Mouse (Mus musculus): ENCODE results near the gene BC049715. TPM values are rescaled to one million over a fixed set of nuclear protein-coding genes. Genes with fewer than 3 reads are reported as not detected.

BC049715 gene
- total RNA-seq (2014; rRNA removed) (0.18 and 1.1 TPM in 2 replicates), polyA plus RNA-seq (2012; rRNA removed) (0.09 and 0.61 TPM in 2 replicates)

GRCm38 (mm10) chr6:136827516-136827880 is at the start of gene BC049715:
TSS of gene BC049715 (plus strand) at chr6:136827626.
- Histone ChIP-seq H3K4me1 (ENCODE audit: control insufficient read depth, insufficient read depth, low read length) (peaks cover 7% of the 10 kb centered on the region; the same call in 1 of the 2 replicates), H3K27me3 (ENCODE audit: control insufficient read depth, insufficient read depth, low read length) (no peaks in the 10 kb centered on the region), H3K4me3 (ENCODE audit: insufficient read depth, low read depth, low read length) (peak within 1 kb of the TSS; percentile 95), H3K36me3 (ENCODE audit: control insufficient read depth, insufficient read depth, low read length) (peaks cover 20% of the 10 kb centered on the region), H3K27ac (replicated peaks; ENCODE audit: insufficient read depth, low read depth, low read length) (peak within 1 kb of the TSS; percentile 87), H3K9ac (ENCODE audit: low read depth, low read length) (peak within 1 kb of the TSS; percentile 96), H3K79me2 (ENCODE audit: control insufficient read depth, insufficient read depth, low read length) (peaks cover 6% of the 10 kb centered on the region)
- under 1% methylated on average over 34 of the region's 34 CpGs for WGBS
- TF ChIP-seq CTCF (IDR thresholded peaks at IDR 0.05; ENCODE audit: low read depth, low read length) (no peak), POLR2A (IDR thresholded peaks at IDR 0.05; ENCODE audit: extremely low read depth, insufficient read depth, low read length) (no peak)
- DNase-seq (ENCODE audit: extremely low read depth, low read depth, low spot score) = peak; percentile 41

GRCm38 (mm10) chr6:136781377-136781986 is 45.9 kb upstream of the BC049715 start, which contains the start of gene Gucy2c:
TSS of gene Gucy2c (minus strand) at chr6:136781765.
- Histone ChIP-seq H3K27ac (replicated peaks; ENCODE audit: insufficient read depth, low read depth, low read length) (no peak within 1 kb of the TSS), H3K36me3 (ENCODE audit: control insufficient read depth, insufficient read depth, low read length) (no peaks in the 10 kb centered on the region), H3K4me3 (ENCODE audit: insufficient read depth, low read depth, low read length) (peak within 1 kb of the TSS; percentile 28), H3K4me1 (ENCODE audit: control insufficient read depth, insufficient read depth, low read length) (no peaks in the 10 kb centered on the region), H3K27me3 (ENCODE audit: control insufficient read depth, insufficient read depth, low read length) (peaks cover 2% of the 10 kb centered on the region; the same call in 1 of the 2 replicates), H3K9ac (ENCODE audit: low read depth, low read length) (peak within 1 kb of the TSS; percentile 22; the same call in 1 of the 2 replicates), H3K79me2 (ENCODE audit: control insufficient read depth, insufficient read depth, low read length) (no peaks in the 10 kb centered on the region)
- TF ChIP-seq POLR2A (IDR thresholded peaks at IDR 0.05; ENCODE audit: extremely low read depth, insufficient read depth, low read length) (no peak), CTCF (IDR thresholded peaks at IDR 0.05; ENCODE audit: low read depth, low read length) (no peak)
- DNase-seq (ENCODE audit: extremely low read depth, low read depth, low spot score) = peak; percentile 33
- 57% methylated on average over 20 of the region's 20 CpGs for WGBS

- no peak for TF ChIP-seq CTCF (IDR thresholded peaks at IDR 0.05; ENCODE audit: low read depth, low read length)
- no peak for TF ChIP-seq POLR2A (IDR thresholded peaks at IDR 0.05; ENCODE audit: extremely low read depth, insufficient read depth, low read length)
- Histone ChIP-seq H3K79me2 (ENCODE audit: control insufficient read depth, insufficient read depth, low read length) (no peaks in the 10 kb centered on the region), H3K9ac (ENCODE audit: low read depth, low read length) (no peak overlapping the region), H3K27ac (replicated peaks; ENCODE audit: insufficient read depth, low read depth, low read length) (no peak overlapping the region), H3K4me3 (ENCODE audit: insufficient read depth, low read depth, low read length) (no peak overlapping the region), H3K27me3 (ENCODE audit: control insufficient read depth, insufficient read depth, low read length) (peaks cover 2% of the 10 kb centered on the region; the same call in 1 of the 2 replicates), H3K36me3 (ENCODE audit: control insufficient read depth, insufficient read depth, low read length) (no peaks in the 10 kb centered on the region), H3K4me1 (ENCODE audit: control insufficient read depth, insufficient read depth, low read length) (no peaks in the 10 kb centered on the region)
- no peak for DNase-seq (ENCODE audit: extremely low read depth, low read depth, low spot score)
- WGBS = 72% methylated on average over 12 of the region's 12 CpGs
Measured at GRCm38 (mm10) chr6:136782146-136782545, 45.3 kb upstream of the BC049715 start.

- Histone ChIP-seq H3K79me2 (ENCODE audit: control insufficient read depth, insufficient read depth, low read length) (no peaks in the 10 kb centered on the region), H3K4me1 (ENCODE audit: control insufficient read depth, insufficient read depth, low read length) (no peaks in the 10 kb centered on the region), H3K4me3 (ENCODE audit: insufficient read depth, low read depth, low read length) (no peak overlapping the region), H3K9ac (ENCODE audit: low read depth, low read length) (no peak overlapping the region), H3K27ac (replicated peaks; ENCODE audit: insufficient read depth, low read depth, low read length) (no peak overlapping the region), H3K36me3 (ENCODE audit: control insufficient read depth, insufficient read depth, low read length) (no peaks in the 10 kb centered on the region), H3K27me3 (ENCODE audit: control insufficient read depth, insufficient read depth, low read length) (peaks cover 2% of the 10 kb centered on the region; the same call in 1 of the 2 replicates)
- WGBS = 94% methylated on average over 9 of the region's 9 CpGs
- TF ChIP-seq POLR2A (IDR thresholded peaks at IDR 0.05; ENCODE audit: extremely low read depth, insufficient read depth, low read length) (no peak), CTCF (IDR thresholded peaks at IDR 0.05; ENCODE audit: low read depth, low read length) (no peak)
- DNase-seq (ENCODE audit: extremely low read depth, low read depth, low spot score) = no peak
Measured at GRCm38 (mm10) chr6:136782761-136783160, 44.7 kb upstream of the BC049715 start.

- H3K9ac ChIP-seq (ENCODE audit: low read depth, low read length) = no peak overlapping the region
- no peaks in the 10 kb centered on the region for H3K27me3 ChIP-seq (ENCODE audit: control insufficient read depth, insufficient read depth, low read length)
- TF ChIP-seq CTCF (IDR thresholded peaks at IDR 0.05; ENCODE audit: low read depth, low read length) = no peak
- no peak for TF ChIP-seq POLR2A (IDR thresholded peaks at IDR 0.05; ENCODE audit: extremely low read depth, insufficient read depth, low read length)
- no peaks in the 10 kb centered on the region for H3K36me3 ChIP-seq (ENCODE audit: control insufficient read depth, insufficient read depth, low read length)
- no peaks in the 10 kb centered on the region for H3K79me2 ChIP-seq (ENCODE audit: control insufficient read depth, insufficient read depth, low read length)
- WGBS = 68% methylated on average over 5 of the region's 5 CpGs
- no peak overlapping the region for H3K4me3 ChIP-seq (ENCODE audit: insufficient read depth, low read depth, low read length)
- peak; percentile 26 for DNase-seq (ENCODE audit: extremely low read depth, low read depth, low spot score)
- H3K27ac ChIP-seq (replicated peaks; ENCODE audit: insufficient read depth, low read depth, low read length) = no peak overlapping the region
- H3K4me1 ChIP-seq (ENCODE audit: control insufficient read depth, insufficient read depth, low read length) = no peaks in the 10 kb centered on the region
Measured at GRCm38 (mm10) chr6:136789391-136789971, 37.9 kb upstream of the BC049715 start.
